In the genomic region with DNA sequence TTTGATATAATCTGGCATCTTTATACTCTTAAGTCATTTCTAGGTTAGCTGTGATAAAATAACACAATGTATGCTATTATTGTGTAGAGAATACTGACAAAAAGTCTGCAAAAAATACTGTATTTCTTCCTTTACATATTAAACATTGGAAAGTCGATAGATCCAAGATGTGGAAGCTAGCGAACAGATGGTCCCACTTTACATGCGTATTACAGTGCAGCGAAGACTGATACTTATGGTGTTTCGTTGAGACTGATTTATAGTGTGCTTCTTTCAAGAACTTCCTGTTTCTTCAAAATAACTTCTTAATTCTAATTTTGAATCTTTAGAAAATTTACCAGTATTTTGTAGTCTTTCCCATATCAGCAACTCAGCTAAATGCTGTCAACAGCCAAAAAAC, we compare ENCODE assay signal across 23 mouse cellular contexts. TPM values are rescaled to one million over a fixed set of nuclear protein-coding genes. Genes with fewer than 3 reads are reported as not detected.
DNase-seq lines count a peak whose midpoint lies in the region; ATAC-seq and TF ChIP-seq lines count a peak whose summit lies in the region.
"Had no signal": no experiment of that assay in that cellular context is flagged by ENCODE, and none has a peak within 500 bp of the region (broad histone marks: within the 10 kb centered on the region; RNA-seq: fewer than 3 reads in every experiment).

No protein-coding gene starts in this region.

- no peaks in the 10 kb centered on the region for H3K36me3 ChIP-seq in forebrain, embryonic 16.5 days (ENCODE audit: control insufficient read depth, insufficient read depth)
- no peaks in the 10 kb centered on the region for H3K36me3 ChIP-seq in forebrain, embryonic 15.5 days
- H3K36me3 ChIP-seq: embryonic facial prominence, embryonic 13.5 days; embryonic facial prominence, embryonic 15.5 days; forebrain, embryonic 12.5 days had no signal

- 66% methylated on average over 5 of the region's 5 CpGs for WGBS in forebrain, embryonic 16.5 days
- 69% methylated on average over 5 of the region's 5 CpGs for WGBS in forebrain, embryonic 15.5 days

- no peaks in the 10 kb centered on the region for H3K9me3 ChIP-seq in forebrain, embryonic 16.5 days (ENCODE audit: control insufficient read depth, low read length)
- H3K9me3 ChIP-seq in forebrain, embryonic 15.5 days = no peaks in the 10 kb centered on the region
- H3K9me3 ChIP-seq: embryonic facial prominence, embryonic 13.5 days; embryonic facial prominence, embryonic 15.5 days; forebrain, embryonic 12.5 days had no signal

- peak; percentile 67; the same call in 1 of the 2 replicates for ATAC-seq in forebrain, embryonic 16.5 days
- no peak for ATAC-seq in forebrain, embryonic 15.5 days (replicated peaks)

- H3K4me2 ChIP-seq in forebrain, embryonic 16.5 days (ENCODE audit: low read length) = no peak overlapping the region
- no peak overlapping the region for H3K4me2 ChIP-seq in forebrain, embryonic 15.5 days (replicated peaks)
- H3K4me2 ChIP-seq: embryonic facial prominence, embryonic 13.5 days; embryonic facial prominence, embryonic 15.5 days; forebrain, embryonic 12.5 days had no signal

- H3K27ac ChIP-seq in forebrain, embryonic 16.5 days (ENCODE audit: low read length) = no peak overlapping the region
- no peak overlapping the region; the same call in 1 of the 2 replicates for H3K27ac ChIP-seq in forebrain, embryonic 15.5 days (replicated peaks)
- H3K27ac ChIP-seq: embryonic facial prominence, embryonic 13.5 days; embryonic facial prominence, embryonic 15.5 days; forebrain, embryonic 12.5 days had no signal

- DNase-seq in brain, embryonic 14.5 days (ENCODE audit: low read depth) = peak; percentile 37
- DNase-seq in brain, embryonic 18.5 days (ENCODE audit: low read depth, low spot score) = peak; percentile 39
- DNase-seq in neural tube, embryonic 10.5 days (ENCODE audit: extremely low spot score, low spot score) = no peak
- DNase-seq in kidney, postnatal 10 days = no peak
- DNase-seq: adrenal gland, adult 2 months; adrenal gland, postnatal 10 days; adrenal gland, postnatal 25 days; cerebellum, adult 11 months; cerebellum, adult 18-20 months; cerebellum, adult 8-10 months; cerebellum, adult 9-11 months; cerebellum, postnatal 14 days; cerebellum, postnatal 36 days; embryo, embryonic 11 days had no signal

- no peak overlapping the region for H3K4me3 ChIP-seq in forebrain, embryonic 16.5 days (replicated peaks; ENCODE audit: low read length)
- H3K4me3 ChIP-seq in forebrain, embryonic 15.5 days = no peak overlapping the region
- H3K4me3 ChIP-seq: embryonic facial prominence, embryonic 13.5 days; embryonic facial prominence, embryonic 15.5 days; erythroblast, embryonic 14.5 days; forebrain, embryonic 12.5 days had no signal

- no peaks in the 10 kb centered on the region for H3K4me1 ChIP-seq in forebrain, embryonic 16.5 days (replicated peaks; ENCODE audit: control insufficient read depth, insufficient read depth, low read length)
- H3K4me1 ChIP-seq in forebrain, embryonic 15.5 days = no peaks in the 10 kb centered on the region
- H3K4me1 ChIP-seq: embryonic facial prominence, embryonic 13.5 days; embryonic facial prominence, embryonic 15.5 days; forebrain, embryonic 12.5 days had no signal

- no peak overlapping the region for H3K9ac ChIP-seq in forebrain, embryonic 16.5 days (replicated peaks; ENCODE audit: low read depth, low read length)
- no peak overlapping the region for H3K9ac ChIP-seq in forebrain, embryonic 15.5 days (replicated peaks)
- H3K9ac ChIP-seq: embryonic facial prominence, embryonic 13.5 days; embryonic facial prominence, embryonic 15.5 days; forebrain, embryonic 12.5 days had no signal

- H3K27me3 ChIP-seq in forebrain, embryonic 16.5 days (replicated peaks; ENCODE audit: control insufficient read depth, insufficient read depth, low read length) = no peaks in the 10 kb centered on the region
- no peaks in the 10 kb centered on the region for H3K27me3 ChIP-seq in forebrain, embryonic 15.5 days
- H3K27me3 ChIP-seq: embryonic facial prominence, embryonic 13.5 days; embryonic facial prominence, embryonic 15.5 days; forebrain, embryonic 12.5 days had no signal

- no peak for TF ChIP-seq CTCF in brain, embryonic 14.5 days (IDR thresholded peaks at IDR 0.05; ENCODE audit: borderline replicate concordance, extremely low read depth, insufficient read depth, insufficient read length)

- TF ChIP-seq POLR2A in brain, embryonic 14.5 days (IDR thresholded peaks at IDR 0.05; ENCODE audit: borderline replicate concordance, extremely low read depth, insufficient read depth, insufficient read length, poor library complexity, severe bottlenecking) = no peak

RNA-seq across cellular contexts. Expression of gene Tdo2, which starts 18.5 kb away (rescaled TPM):
- polyA plus RNA-seq in forebrain, embryonic 16.5 days (2015; fragmentation: Nextera tagmentation; extraction: Ambion mirVana) = 0.97 and 1.3 TPM in 2 replicates
- 1.2 and 2.0 TPM in 2 replicates for polyA plus RNA-seq in forebrain, embryonic 15.5 days (2015; fragmentation: Nextera tagmentation; extraction: Ambion mirVana)
- 0.04 and 0.18 TPM in 2 replicates for polyA plus RNA-seq in brain, embryonic 14.5 days (2012; rRNA removed)
- polyA plus RNA-seq: C2C12; embryonic facial prominence, embryonic 13.5 days; erythroblast, embryonic 14.5 days had no signal

RNA-seq across cellular contexts. Expression of gene Asic5, which starts 24.6 kb away (rescaled TPM):
- 0.21 TPM in 1 of 2 replicates, not detected in the other for polyA plus RNA-seq in forebrain, embryonic 16.5 days (2015; fragmentation: Nextera tagmentation; extraction: Ambion mirVana)
- polyA plus RNA-seq in forebrain, embryonic 15.5 days (2015; fragmentation: Nextera tagmentation; extraction: Ambion mirVana) = not detected in 2 replicates
- 0.07 TPM in 1 of 2 replicates, not detected in the other for polyA plus RNA-seq in brain, embryonic 14.5 days (2012; rRNA removed)
- polyA plus RNA-seq: adrenal gland, adult 2 months; C2C12; embryonic facial prominence, embryonic 11.5 days; embryonic facial prominence, embryonic 13.5 days; embryonic facial prominence, embryonic 15.5 days; erythroblast, embryonic 14.5 days; forebrain, embryonic 12.5 days; frontal cortex, adult 2 months had no signal

RNA-seq across cellular contexts. Expression of gene Ctso, which starts 25.1 kb away (rescaled TPM):
- polyA plus RNA-seq in forebrain, embryonic 16.5 days (2015; fragmentation: Nextera tagmentation; extraction: Ambion mirVana) = 6.8 and 7.7 TPM in 2 replicates
- polyA plus RNA-seq in forebrain, embryonic 15.5 days (2015; fragmentation: Nextera tagmentation; extraction: Ambion mirVana) = 8.3 and 8.7 TPM in 2 replicates
- 4.1 and 4.4 TPM in 2 replicates for polyA plus RNA-seq in brain, embryonic 14.5 days (2012; rRNA removed)

Comparison
In these comparisons a context has a peak if more than half of its experiments do, and no peak if none do; other contexts are left out.
1. DNase-seq: peak in brain, embryonic 14.5 days (single experiment) and brain, embryonic 18.5 days (single experiment); none in neural tube, embryonic 10.5 days (single experiment) and kidney, postnatal 10 days (single experiment).